Comparison of ENCODE assay signal across 15 mouse cellular contexts in the genomic region with DNA sequence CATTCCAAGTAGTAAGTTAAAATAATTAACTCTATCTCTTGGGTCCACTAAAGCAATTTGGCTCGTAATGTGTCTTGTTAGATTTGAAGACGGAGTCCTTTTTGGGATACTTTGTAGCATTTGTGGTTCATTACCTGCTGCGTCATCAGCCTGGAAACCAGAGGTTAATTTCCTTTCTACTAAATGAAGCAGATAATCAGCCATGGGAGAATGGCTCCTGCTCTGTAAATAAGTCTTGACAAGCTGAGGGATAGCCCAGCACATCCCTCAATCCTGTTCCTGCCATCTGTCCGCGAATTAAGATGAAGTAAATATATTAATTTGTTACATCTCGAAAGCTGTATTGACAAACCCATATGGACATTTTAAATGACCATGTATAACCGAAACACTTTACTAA.
"Had no signal": no experiment of that assay in that cellular context is flagged by ENCODE, and none has a peak within 500 bp of the region (broad histone marks: within the 10 kb centered on the region; RNA-seq: fewer than 3 reads in every experiment).

No protein-coding gene starts in this region.

- H3K9me3 ChIP-seq: limb, embryonic 15.5 days; liver, embryonic 12.5 days; midbrain, embryonic 12.5 days; neural tube, embryonic 15.5 days; stomach, embryonic 15.5 days had no signal

- ATAC-seq: liver, embryonic 12.5 days had no signal

- DNase-seq: kidney, adult 18-20 months; kidney, postnatal 10 days; lung, embryonic 14.5 days; lung, postnatal 10 days; lung, postnatal 4 days; right cerebral cortex, postnatal 14 days; thymus, adult 2 months; thymus, postnatal 25 days had no signal

- H3K4me2 ChIP-seq: limb, embryonic 15.5 days; liver, embryonic 12.5 days; lung, embryonic 14.5 days; midbrain, embryonic 12.5 days; neural tube, embryonic 15.5 days; stomach, embryonic 15.5 days had no signal

- H3K36me3 ChIP-seq: limb, embryonic 15.5 days; liver, embryonic 12.5 days; midbrain, embryonic 12.5 days; neural tube, embryonic 15.5 days; stomach, embryonic 15.5 days had no signal

- H3K27me3 ChIP-seq: limb, embryonic 15.5 days; liver, embryonic 12.5 days; midbrain, embryonic 12.5 days; neural tube, embryonic 15.5 days; stomach, embryonic 15.5 days had no signal

- H3K4me1 ChIP-seq: limb, embryonic 15.5 days; liver, embryonic 12.5 days; midbrain, embryonic 12.5 days; neural tube, embryonic 15.5 days; stomach, embryonic 15.5 days had no signal

- H3K9ac ChIP-seq: limb, embryonic 15.5 days; liver, embryonic 12.5 days; lung, embryonic 14.5 days; midbrain, embryonic 12.5 days; neural tube, embryonic 15.5 days; stomach, embryonic 15.5 days had no signal

- H3K4me3 ChIP-seq: left cerebral cortex, adult 2 months; limb, embryonic 15.5 days; liver, embryonic 12.5 days; midbrain, embryonic 12.5 days; myocyte; neural tube, embryonic 15.5 days; stomach, embryonic 15.5 days had no signal

- H3K27ac ChIP-seq: left cerebral cortex, adult 2 months; limb, embryonic 15.5 days; liver, embryonic 12.5 days; midbrain, embryonic 12.5 days; neural tube, embryonic 15.5 days; stomach, embryonic 15.5 days had no signal
